Mouse (Mus musculus) limb, embryonic 14.5 days (tissue): ENCODE results near the gene Cnfn. TPM values are rescaled to one million over a fixed set of nuclear protein-coding genes. Genes with fewer than 3 reads are reported as not detected.

Source experiments
- ATAC-seq: fragments of 200-750 bp; cut with Nextera tagmentation; 2 replicates; pipeline ENCODE4 v1.8.0; 2017; ENCODE audit warnings: low read depth, moderate number of reproducible peaks, moderate TSS enrichment; ENCODE audit not compliant: low FRiP score
- DNase-seq: peaks from one replicate; pipeline ENCODE4 v3.0.0-alpha.2; 2015; ENCODE audit warnings: low spot score
- H3K27ac ChIP-seq: fragments of 300-500 bp; sonication (generic); replicated peaks from 2 replicates; pipeline ENCODE4 v1.5.1; 2014; ENCODE audit warnings: low read depth, mild to moderate bottlenecking, low read length, moderate library complexity, mixed read lengths
- H3K27me3 ChIP-seq: fragments of 300-500 bp; sonication (generic); 2 replicates; pipeline ENCODE4 v1.6.1; 2014; ENCODE audit warnings: low read length, mixed read lengths; ENCODE audit not compliant: control insufficient read depth, insufficient read depth
- H3K36me3 ChIP-seq: fragments of 300-500 bp; sonication (generic); 2 replicates; pipeline ENCODE4 v1.6.1; 2014; ENCODE audit warnings: mild to moderate bottlenecking, low read length, moderate library complexity, mixed read lengths; ENCODE audit not compliant: control insufficient read depth, insufficient read depth
- H3K4me1 ChIP-seq: fragments of 300-500 bp; sonication (generic); 2 replicates; pipeline ENCODE4 v1.6.1; 2014; ENCODE audit warnings: antibody characterized with exemption, low read length, mixed read lengths; ENCODE audit not compliant: control insufficient read depth, insufficient read depth
- H3K4me2 ChIP-seq: fragments of 300-500 bp; sonication (generic); replicated peaks from 2 replicates; pipeline ENCODE4 v1.6.1; 2014; ENCODE audit warnings: low read depth, mild to moderate bottlenecking, low read length, moderate library complexity; ENCODE audit not compliant: severe bottlenecking
- H3K4me3 ChIP-seq: fragments of 300-500 bp; sonication (generic); replicated peaks from 2 replicates; pipeline ENCODE4 v1.5.1; 2014; ENCODE audit warnings: low read length
- H3K9ac ChIP-seq: fragments of 300-500 bp; sonication (generic); 2 replicates; pipeline ENCODE4 v1.6.1; 2014; ENCODE audit warnings: mild to moderate bottlenecking, low read depth, low read length, moderate library complexity; ENCODE audit not compliant: severe bottlenecking
- H3K9me3 ChIP-seq: fragments of 300-500 bp; sonication (generic); 2 replicates; pipeline ENCODE4 v1.6.1; 2016; ENCODE audit warnings: low read length; ENCODE audit not compliant: control insufficient read depth
- POLR2A ChIP-seq: fragments of 200-500 bp; IDR thresholded peaks from 2 replicates; pipeline ENCODE4 v1.8.0; 2012; ENCODE audit warnings: inconsistent platforms, mild to moderate bottlenecking, moderate library complexity, borderline replicate concordance; ENCODE audit not compliant: insufficient read depth, insufficient read length; ENCODE audit errors: extremely low read depth
- WGBS: fragments of 180-500 bp; shearing (Covaris S2); extraction: QIAGEN DNeasy Blood & Tissue Kit; methylation state at CpG from one replicate; pipeline ENCODE4 v1.1.7; 2014; 5-methylcytosine and 5-hydroxymethylcytosine counted together
- polyA plus RNA-seq, 2 experiments: library from polyadenylated mRNA; depleted of rRNA in 1 of 2; stranded (reverse) in 1 of 2; unstranded in 1 of 2; fragments of >200 nt; fragmentation: Nextera tagmentation in 1 of 2; extraction: Ambion mirVana in 1 of 2; gene quantifications; 2 replicates each; pipeline versions ENCODE4 v1.2.1 to v1.2.3; 2012 to 2014

The Cnfn gene
- polyA plus RNA-seq, 2 experiments: 4.5 to 31.8 TPM

DNA sequence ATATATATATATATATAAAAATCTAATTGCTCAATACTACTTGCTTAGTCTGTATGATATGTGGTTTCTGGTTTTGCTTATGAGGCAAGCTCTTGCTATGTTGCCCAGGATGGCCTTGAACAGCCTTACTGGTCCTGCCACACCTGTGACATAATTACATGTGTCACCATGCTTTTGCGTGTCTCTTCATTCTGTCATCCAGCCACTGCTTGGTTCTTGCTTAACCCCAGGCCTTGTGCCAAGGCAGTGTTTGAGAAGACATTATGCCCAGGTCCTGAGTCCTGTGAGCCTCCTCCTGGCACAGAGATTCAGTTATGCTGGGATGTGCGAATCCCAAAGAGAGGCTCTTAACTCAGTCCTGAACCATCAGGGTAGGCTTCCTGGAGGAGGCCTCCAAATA, 46.3 kb downstream of the Cnfn start:
- Histone ChIP-seq H3K4me1 (peaks cover 9% of the 10 kb centered on the region), H3K27me3 (no peaks in the 10 kb centered on the region), H3K9me3 (no peaks in the 10 kb centered on the region), H3K36me3 (peaks cover 14% of the 10 kb centered on the region), H3K27ac (no peak overlapping the region), H3K9ac (no peak overlapping the region), H3K4me3 (no peak overlapping the region), H3K4me2 (no peak overlapping the region)
- WGBS: 89% methylated on average over 2 of the region's 2 CpGs
- TF ChIP-seq POLR2A: no peak
- DNase-seq: no peak
- no peak for ATAC-seq

GRCm38 (mm10) chr7:25322058-25322484, 47.5 kb downstream of the Cnfn start:
- peak overlapping the region; percentile 14 for H3K4me3 ChIP-seq
- H3K4me2 ChIP-seq: peak overlapping the region; percentile 38

More at GRCm38 (mm10) chr7:25322058-25322484, 47.5 kb downstream of the Cnfn start:
- peak; percentile 92 for DNase-seq
- TF ChIP-seq POLR2A: 0 out of 2 replicates have a peak, but pooled peaks have one; percentile 14
- no peaks in the 10 kb centered on the region for H3K27me3 ChIP-seq
- 0 out of 2 replicates have a peak, but pooled peaks cover 4% of the 10 kb centered on the region for H3K36me3 ChIP-seq
- ATAC-seq: peak; percentile 90
- 0% methylated on average over 6 of the region's 6 CpGs for WGBS
- H3K9me3 ChIP-seq: no peaks in the 10 kb centered on the region
- H3K4me1 ChIP-seq: peaks cover 9% of the 10 kb centered on the region
- H3K27ac ChIP-seq: peak overlapping the region; percentile 85
- H3K9ac ChIP-seq: no peak overlapping the region

Other genes starting within 250 kb of the Cnfn start
- gene Pou2f2, start 190.0 kb downstream of the Cnfn start, polyA plus RNA-seq (2012; rRNA removed): 1.3 and 2.6 TPM in 2 replicates
- 0.55 and 1.9 TPM in 2 replicates for gene Pou2f2, start 190.0 kb downstream of the Cnfn start, polyA plus RNA-seq (2014; fragmentation: Nextera tagmentation; extraction: Ambion mirVana)
- gene Dedd2, start 149.1 kb downstream of the Cnfn start, polyA plus RNA-seq (2012; rRNA removed): 11.1 and 14.0 TPM in 2 replicates
- gene Dedd2, start 149.1 kb downstream of the Cnfn start, polyA plus RNA-seq (2014; fragmentation: Nextera tagmentation; extraction: Ambion mirVana): 9.0 and 9.4 TPM in 2 replicates
- 11.1 and 13.0 TPM in 2 replicates for gene Zfp526, start 148.3 kb downstream of the Cnfn start, polyA plus RNA-seq (2012; rRNA removed)
- gene Zfp526, start 148.3 kb downstream of the Cnfn start, polyA plus RNA-seq (2014; fragmentation: Nextera tagmentation; extraction: Ambion mirVana): 3.9 and 4.2 TPM in 2 replicates
- gene Gsk3a, start 131.9 kb downstream of the Cnfn start, polyA plus RNA-seq (2012; rRNA removed): 155 and 204 TPM in 2 replicates
- gene Gsk3a, start 131.9 kb downstream of the Cnfn start, polyA plus RNA-seq (2014; fragmentation: Nextera tagmentation; extraction: Ambion mirVana): 16.3 and 18.8 TPM in 2 replicates
- gene Erf, start 119.0 kb downstream of the Cnfn start, polyA plus RNA-seq (2012; rRNA removed): 99.2 and 127 TPM in 2 replicates
- gene Erf, start 119.0 kb downstream of the Cnfn start, polyA plus RNA-seq (2014; fragmentation: Nextera tagmentation; extraction: Ambion mirVana): 33.2 and 37.9 TPM in 2 replicates
- gene Cic, start 102.0 kb downstream of the Cnfn start, polyA plus RNA-seq (2012; rRNA removed): 155 and 206 TPM in 2 replicates
- gene Cic, start 102.0 kb downstream of the Cnfn start, polyA plus RNA-seq (2014; fragmentation: Nextera tagmentation; extraction: Ambion mirVana): 48.9 and 58.1 TPM in 2 replicates
- gene Pafah1b3, start 71.7 kb downstream of the Cnfn start, polyA plus RNA-seq (2012; rRNA removed): 266 and 343 TPM in 2 replicates
- 234 and 252 TPM in 2 replicates for gene Pafah1b3, start 71.7 kb downstream of the Cnfn start, polyA plus RNA-seq (2014; fragmentation: Nextera tagmentation; extraction: Ambion mirVana)
- gene Prr19, start 68.3 kb downstream of the Cnfn start, polyA plus RNA-seq (2012; rRNA removed): 0.99 and 1.1 TPM in 2 replicates
- gene Prr19, start 68.3 kb downstream of the Cnfn start, polyA plus RNA-seq (2014; fragmentation: Nextera tagmentation; extraction: Ambion mirVana): 0.44 and 0.53 TPM in 2 replicates
- gene Tmem145, start 63.6 kb downstream of the Cnfn start, polyA plus RNA-seq (2012; rRNA removed): 4.4 and 7.9 TPM in 2 replicates
- gene Tmem145, start 63.6 kb downstream of the Cnfn start, polyA plus RNA-seq (2014; fragmentation: Nextera tagmentation; extraction: Ambion mirVana): 0.80 and 2.2 TPM in 2 replicates
- gene Megf8, start 52.6 kb downstream of the Cnfn start, polyA plus RNA-seq (2012; rRNA removed): 45.1 and 61.2 TPM in 2 replicates
- 16.5 and 19.9 TPM in 2 replicates for gene Megf8, start 52.6 kb downstream of the Cnfn start, polyA plus RNA-seq (2014; fragmentation: Nextera tagmentation; extraction: Ambion mirVana)
- gene Lipe, start 29.0 kb upstream of the Cnfn start, polyA plus RNA-seq (2012; rRNA removed): 10.4 and 17.0 TPM in 2 replicates
- 3.5 and 4.1 TPM in 2 replicates for gene Lipe, start 29.0 kb upstream of the Cnfn start, polyA plus RNA-seq (2014; fragmentation: Nextera tagmentation; extraction: Ambion mirVana)
- not detected in 2 replicates for gene Cxcl17, start 43.2 kb upstream of the Cnfn start, polyA plus RNA-seq (2012; rRNA removed)
- gene Cxcl17, start 43.2 kb upstream of the Cnfn start, polyA plus RNA-seq (2014; fragmentation: Nextera tagmentation; extraction: Ambion mirVana): 0.28 TPM in 1 of 2 replicates, not detected in the other
- 1.3 and 1.4 TPM in 2 replicates for gene Ceacam1, start 107.9 kb upstream of the Cnfn start, polyA plus RNA-seq (2012; rRNA removed)
- 0.93 and 1.3 TPM in 2 replicates for gene Ceacam1, start 107.9 kb upstream of the Cnfn start, polyA plus RNA-seq (2014; fragmentation: Nextera tagmentation; extraction: Ambion mirVana)
- gene Ceacam2, start 170.1 kb upstream of the Cnfn start, polyA plus RNA-seq (2012; rRNA removed): 0.03 TPM in 1 of 2 replicates, not detected in the other
- gene Ceacam2, start 170.1 kb upstream of the Cnfn start, polyA plus RNA-seq (2014; fragmentation: Nextera tagmentation; extraction: Ambion mirVana): not detected in 2 replicates
- gene Erich4, start 246.2 kb upstream of the Cnfn start, polyA plus RNA-seq (2012; rRNA removed): not detected in 2 replicates
- gene Erich4, start 246.2 kb upstream of the Cnfn start, polyA plus RNA-seq (2014; fragmentation: Nextera tagmentation; extraction: Ambion mirVana): not detected in 2 replicates
- gene Dmac2, start 249.7 kb upstream of the Cnfn start, polyA plus RNA-seq (2012; rRNA removed): 39.7 and 47.9 TPM in 2 replicates
- gene Dmac2, start 249.7 kb upstream of the Cnfn start, polyA plus RNA-seq (2014; fragmentation: Nextera tagmentation; extraction: Ambion mirVana): 32.7 and 34.0 TPM in 2 replicates